Mouse (Mus musculus) stomach, embryonic 16.5 days (tissue): ENCODE results near the gene C2. TPM values are rescaled to one million over a fixed set of nuclear protein-coding genes. Genes with fewer than 3 reads are reported as not detected.
A peak's percentile ranks its signal among the peaks of the same experiment; 100 is the strongest.
"Not testable (repeated sequence)": the region's sequence is repeated elsewhere in the genome, so short reads cannot be mapped to it uniquely, and the experiment has no call there.

Source experiments
- ATAC-seq: fragments of 200-750 bp; cut with Nextera tagmentation; 2 replicates; pipeline ENCODE4 v1.8.0; 2017; ENCODE audit warnings: moderate number of reproducible peaks, moderate TSS enrichment; ENCODE audit not compliant: insufficient read depth, low FRiP score
- H3K27ac ChIP-seq: fragments of 300-500 bp; sonication (generic); 2 replicates; pipeline ENCODE4 v1.5.1; 2014; ENCODE audit warnings: low read length
- H3K27me3 ChIP-seq: fragments of 300-500 bp; sonication (generic); 2 replicates; pipeline ENCODE4 v1.6.1; 2014; ENCODE audit warnings: low read length, control low read depth, mixed read lengths; ENCODE audit not compliant: control insufficient read depth, insufficient read depth
- H3K36me3 ChIP-seq: fragments of 300-500 bp; sonication (generic); 2 replicates; pipeline ENCODE4 v1.6.1; 2014; ENCODE audit warnings: low read length; ENCODE audit not compliant: control insufficient read depth, insufficient read depth
- H3K4me1 ChIP-seq: fragments of 300-500 bp; sonication (generic); 2 replicates; pipeline ENCODE4 v1.6.1; 2014; ENCODE audit warnings: low read length, control low read depth, mixed read lengths; ENCODE audit not compliant: control insufficient read depth, insufficient read depth
- H3K4me2 ChIP-seq: fragments of 300-500 bp; sonication (generic); 2 replicates; pipeline ENCODE4 v1.6.1; 2014; ENCODE audit warnings: low read depth, low read length, mixed read lengths
- H3K4me3 ChIP-seq: fragments of 300-500 bp; sonication (generic); replicated peaks from 2 replicates; pipeline ENCODE4 v1.5.1; 2014; ENCODE audit warnings: mild to moderate bottlenecking, low read length
- H3K9ac ChIP-seq: fragments of 300-500 bp; sonication (generic); 2 replicates; pipeline ENCODE4 v1.6.1; 2014; ENCODE audit warnings: low read length
- H3K9me3 ChIP-seq: fragments of 300-500 bp; sonication (generic); replicated peaks from 2 replicates; pipeline ENCODE4 v1.6.1; 2016; ENCODE audit warnings: low read length, control low read depth; ENCODE audit not compliant: control insufficient read depth
- WGBS: fragments of 180-500 bp; shearing (Covaris S2); extraction: QIAGEN DNeasy Blood & Tissue Kit; methylation state at CpG from one replicate; pipeline ENCODE4 v1.1.7; 2014; 5-methylcytosine and 5-hydroxymethylcytosine counted together
- polyA plus RNA-seq: library from polyadenylated mRNA; unstranded; fragments of >200 nt; fragmentation: Nextera tagmentation; extraction: Ambion mirVana; gene quantifications from 2 replicates; pipeline ENCODE4 v1.2.1, GENCODE M21; 2015

The C2 gene
- polyA plus RNA-seq, 1 experiment from 2014 or later: 5.5 TPM

DNA sequence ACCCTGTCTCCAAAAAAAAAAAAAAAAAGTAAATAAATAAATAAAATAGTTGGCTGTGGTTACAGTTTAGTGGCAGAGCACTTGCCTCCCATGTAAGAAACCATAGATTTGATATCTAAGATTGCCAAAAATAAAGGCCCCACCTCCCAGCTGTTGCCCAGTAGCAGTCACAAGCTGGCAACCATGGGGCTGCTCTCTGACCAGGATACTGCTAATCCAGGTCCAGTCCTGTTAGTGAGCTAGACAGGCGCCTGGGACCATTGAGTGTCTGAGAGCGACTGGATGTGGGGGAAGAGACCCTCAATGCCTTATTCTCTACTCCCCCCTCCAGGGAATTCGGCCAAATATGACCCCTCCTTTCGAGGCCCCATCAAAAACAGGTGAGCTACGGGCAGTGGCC, 18.3 kb upstream of the C2 start:
- no peak overlapping the region for H3K4me3 ChIP-seq
- peaks cover 18% of the 10 kb centered on the region for H3K36me3 ChIP-seq
- no peaks in the 10 kb centered on the region for H3K9me3 ChIP-seq
- H3K4me2 ChIP-seq: no peak overlapping the region
- ATAC-seq: no peak
- H3K9ac ChIP-seq: no peak overlapping the region
- peaks cover 5% of the 10 kb centered on the region for H3K4me1 ChIP-seq
- H3K27me3 ChIP-seq: no peaks in the 10 kb centered on the region
- WGBS: 88% methylated on average over 5 of the region's 5 CpGs
- no peak overlapping the region for H3K27ac ChIP-seq

DNA sequence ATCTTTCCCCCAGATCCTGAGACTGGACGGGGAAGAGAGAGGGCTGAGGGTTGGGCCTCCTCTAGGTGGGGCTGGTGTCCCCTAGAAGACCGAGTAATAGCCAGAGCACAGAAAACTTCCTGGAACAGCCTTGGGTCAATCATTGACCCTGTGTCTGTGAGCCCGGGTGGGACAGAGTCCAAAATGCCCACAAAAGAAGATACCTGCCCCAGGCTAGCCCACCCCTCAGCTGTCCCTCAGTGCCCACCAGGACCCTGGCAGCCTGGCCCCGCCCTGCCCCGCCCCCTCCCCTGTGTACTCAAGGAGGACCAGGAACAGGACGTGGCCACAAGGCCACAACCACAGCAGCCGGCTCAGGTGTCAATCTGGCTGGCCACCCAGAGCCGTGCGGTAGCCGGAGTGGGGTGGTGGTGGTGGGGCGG, 17.4 kb upstream of the C2 start:
- Histone ChIP-seq H3K27me3 (no peaks in the 10 kb centered on the region), H3K36me3 (peaks cover 24% of the 10 kb centered on the region), H3K4me1 (peaks cover 5% of the 10 kb centered on the region), H3K27ac (peak overlapping the region; percentile 79; the same call in 1 of the 2 replicates), H3K9me3 (no peaks in the 10 kb centered on the region), H3K4me2 (peak overlapping the region; percentile 44), H3K4me3 (peak overlapping the region; percentile 34), H3K9ac (peak overlapping the region; percentile 62)
- ATAC-seq: peak; percentile 72; the same call in 1 of the 2 replicates
- 17% methylated on average over 11 of the region's 11 CpGs for WGBS

DNA sequence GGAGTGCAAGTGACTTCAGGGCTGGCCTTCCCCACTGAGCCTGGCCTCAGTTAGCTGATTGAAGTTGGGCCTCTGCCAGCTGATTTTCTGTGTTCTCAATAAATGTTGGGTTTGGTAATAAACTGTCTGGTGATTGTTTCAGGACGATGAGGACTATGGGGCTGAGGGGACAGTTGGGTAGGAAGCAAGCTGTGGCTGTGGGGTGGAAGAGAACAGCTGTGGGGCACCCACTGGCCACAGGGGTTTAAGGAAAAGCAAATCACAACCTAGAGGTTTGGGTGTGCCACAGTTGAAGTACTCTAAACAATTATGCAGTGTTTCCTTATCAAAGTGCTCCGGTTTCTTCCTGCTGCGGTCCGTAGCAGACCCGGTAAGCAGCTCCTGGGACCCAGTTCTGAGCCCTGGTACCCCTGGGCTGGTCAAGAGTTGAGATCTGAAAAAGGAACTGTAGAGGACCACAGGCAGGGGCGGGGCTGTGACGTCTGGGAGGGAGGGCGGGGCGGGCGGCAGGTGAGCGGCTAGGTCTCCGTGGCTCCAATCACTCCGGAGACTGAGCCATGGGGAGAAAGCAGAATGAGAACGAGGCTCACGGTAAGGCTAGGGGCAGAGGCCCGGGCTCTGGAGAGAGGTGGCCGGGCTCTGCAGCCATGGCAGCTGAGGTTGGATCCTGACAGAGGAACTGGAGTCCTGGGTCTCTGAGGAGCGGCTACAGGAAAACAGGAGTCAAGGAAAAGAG, 16.0 kb upstream of the C2 start, which contains the start of gene Slc44a4:
TSS of gene Slc44a4 (plus strand) at position 537 of the 736 bp plus-strand sequence.
- peak within 1 kb of the TSS; percentile 44 for H3K4me2 ChIP-seq
- no peaks in the 10 kb centered on the region for H3K27me3 ChIP-seq
- WGBS: 25% methylated on average over 18 of the region's 18 CpGs
- peak within 1 kb of the TSS; percentile 62 for H3K9ac ChIP-seq
- H3K36me3 ChIP-seq: peaks cover 33% of the 10 kb centered on the region
- peak within 1 kb of the TSS; percentile 79 for H3K27ac ChIP-seq
- ATAC-seq: 0 out of 2 replicates have a peak, but pooled peaks have one; percentile 30
- no peaks in the 10 kb centered on the region for H3K9me3 ChIP-seq
- H3K4me3 ChIP-seq: peak within 1 kb of the TSS; percentile 34
- H3K4me1 ChIP-seq: peaks cover 5% of the 10 kb centered on the region

DNA sequence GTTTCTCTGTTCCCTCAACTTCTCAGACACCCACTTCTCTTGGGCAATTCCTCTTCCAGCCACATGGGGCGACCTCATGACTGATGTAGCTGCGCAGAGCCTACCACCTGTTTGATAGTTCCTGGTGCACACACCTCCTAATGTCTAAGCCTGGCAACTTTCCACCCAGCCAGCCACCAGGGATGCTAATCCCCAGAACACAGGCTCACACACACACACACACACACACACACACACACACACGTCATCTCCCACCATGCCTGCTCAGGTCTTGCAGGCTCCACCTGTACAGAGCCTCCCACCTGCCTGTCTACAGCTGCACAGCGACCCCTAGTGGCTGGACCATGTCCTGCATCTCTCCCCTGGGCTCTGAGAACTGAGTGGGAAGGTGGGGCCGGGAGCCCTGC, 13.9 kb upstream of the C2 start:
- Histone ChIP-seq H3K27ac (no peak overlapping the region), H3K9me3 (no peaks in the 10 kb centered on the region), H3K4me2 (no peak overlapping the region), H3K4me3 (no peak overlapping the region), H3K27me3 (no peaks in the 10 kb centered on the region), H3K4me1 (peaks cover 5% of the 10 kb centered on the region), H3K36me3 (peaks cover 49% of the 10 kb centered on the region), H3K9ac (no peak overlapping the region)
- WGBS: 44% methylated on average over 5 of the region's 5 CpGs
- peak; percentile 47; the same call in 1 of the 2 replicates for ATAC-seq

DNA sequence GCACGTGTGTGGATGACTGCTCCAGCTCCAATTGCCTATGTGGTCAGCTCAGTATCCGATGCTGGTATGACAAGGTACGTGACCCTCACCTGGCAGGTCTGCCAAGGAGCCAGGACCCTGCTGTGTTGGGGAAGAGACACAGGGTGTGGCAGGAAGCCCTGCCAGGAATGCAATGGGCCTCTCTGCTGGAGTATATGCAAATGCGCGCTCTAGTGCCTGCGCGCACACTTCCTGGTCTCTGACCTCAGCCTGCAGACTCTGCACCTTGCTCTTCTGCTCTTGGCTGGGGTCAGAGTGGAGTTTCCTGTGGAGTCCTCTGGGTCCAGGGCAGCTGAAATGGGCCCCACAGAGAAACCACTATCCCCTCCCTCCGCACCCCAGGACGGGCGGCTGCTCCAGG, 12.9 kb upstream of the C2 start:
- H3K9ac ChIP-seq: no peak overlapping the region
- no peak overlapping the region for H3K4me2 ChIP-seq
- H3K36me3 ChIP-seq: peaks cover 58% of the 10 kb centered on the region
- H3K4me3 ChIP-seq: no peak overlapping the region
- H3K9me3 ChIP-seq: no peaks in the 10 kb centered on the region
- WGBS: 86% methylated on average over 10 of the region's 10 CpGs
- H3K27me3 ChIP-seq: no peaks in the 10 kb centered on the region
- peaks cover 5% of the 10 kb centered on the region for H3K4me1 ChIP-seq
- H3K27ac ChIP-seq: no peak overlapping the region
- ATAC-seq: no peak

DNA sequence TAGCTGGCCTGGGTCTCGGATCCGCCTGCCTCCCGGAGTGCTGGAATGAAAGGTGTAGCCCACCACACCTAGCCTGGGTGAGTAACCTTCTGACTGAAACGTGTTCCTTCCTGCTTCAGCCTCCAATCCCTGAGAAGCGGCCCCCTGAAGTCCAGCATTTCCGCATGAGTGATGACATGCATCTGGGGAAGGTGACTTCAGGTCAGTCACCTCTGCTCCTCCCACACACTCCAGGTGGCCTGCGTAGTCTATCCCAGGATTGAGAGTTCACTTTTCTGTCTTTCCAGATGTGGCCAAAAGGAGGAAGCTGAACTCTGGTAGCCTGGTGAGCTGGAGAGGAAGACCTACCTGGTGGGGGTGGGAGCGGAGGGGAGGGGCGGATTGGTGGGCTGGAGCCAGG, 4.8 kb upstream of the C2 start:
- H3K27me3 ChIP-seq: no peaks in the 10 kb centered on the region
- ATAC-seq: no peak

DNA sequence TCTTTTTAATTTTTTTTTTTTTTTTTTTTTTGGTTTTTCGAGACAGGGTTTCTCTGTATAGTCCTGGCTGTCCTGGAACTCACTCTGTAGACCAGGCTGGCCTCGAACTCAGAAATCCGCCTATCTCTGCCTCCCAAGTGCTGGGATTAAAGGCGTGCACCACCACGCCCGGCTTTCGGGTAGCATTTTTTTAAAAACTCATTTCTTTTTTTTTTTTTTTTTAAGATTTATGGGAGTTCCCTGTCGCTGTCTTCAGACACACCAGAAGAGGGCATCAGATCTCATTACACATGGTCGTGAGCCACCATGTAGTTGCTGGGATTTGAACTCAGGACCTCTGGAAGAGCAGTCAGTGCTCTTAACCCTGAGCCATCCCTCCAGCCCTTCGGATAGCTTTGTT, 3.9 kb upstream of the C2 start:
- 82% methylated on average over 9 of the region's 10 CpGs for WGBS
- not testable (repeated sequence) for H3K4me3 ChIP-seq, H3K27me3 ChIP-seq, H3K4me1 ChIP-seq, H3K9me3 ChIP-seq, ATAC-seq, H3K4me2 ChIP-seq, H3K9ac ChIP-seq, H3K27ac ChIP-seq
- peaks cover 24% of the 10 kb centered on the region for H3K36me3 ChIP-seq

More for the DNA sequence above, 4.8 kb upstream of the C2 start:
- no peak overlapping the region for H3K9ac ChIP-seq
- H3K4me1 ChIP-seq: 0 out of 2 replicates have a peak, but pooled peaks cover 3% of the 10 kb centered on the region
- WGBS: 80% methylated on average over 9 of the region's 9 CpGs
- no peak overlapping the region for H3K4me3 ChIP-seq
- no peak overlapping the region for H3K4me2 ChIP-seq
- H3K27ac ChIP-seq: no peak overlapping the region
- peaks cover 34% of the 10 kb centered on the region for H3K36me3 ChIP-seq
- H3K9me3 ChIP-seq: no peaks in the 10 kb centered on the region

DNA sequence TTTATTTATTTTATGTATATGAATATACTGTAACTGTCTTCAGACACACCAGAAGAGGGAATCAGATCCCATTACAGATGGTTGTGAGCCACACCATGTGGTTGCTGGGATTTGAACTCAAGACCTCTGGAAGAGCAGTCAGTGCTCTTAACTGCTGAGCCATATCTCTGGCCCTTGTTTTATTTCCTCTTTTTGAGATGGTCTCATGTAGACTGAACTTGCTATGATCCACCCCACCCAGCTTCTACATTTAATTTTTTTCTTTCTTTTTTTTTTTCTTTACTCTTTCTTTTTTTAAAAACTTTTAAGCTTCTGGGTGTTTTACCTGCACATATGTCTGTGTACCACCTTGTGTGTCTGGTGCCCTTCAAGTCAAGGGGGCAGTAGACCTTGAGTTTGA, 2.8 kb upstream of the C2 start:
- H3K27ac ChIP-seq, H3K9me3 ChIP-seq, H3K27me3 ChIP-seq, H3K9ac ChIP-seq, H3K4me2 ChIP-seq, H3K4me3 ChIP-seq, ATAC-seq: not testable (repeated sequence)
- Histone ChIP-seq H3K4me1 (peaks cover 15% of the 10 kb centered on the region), H3K36me3 (peaks cover 21% of the 10 kb centered on the region)

DNA sequence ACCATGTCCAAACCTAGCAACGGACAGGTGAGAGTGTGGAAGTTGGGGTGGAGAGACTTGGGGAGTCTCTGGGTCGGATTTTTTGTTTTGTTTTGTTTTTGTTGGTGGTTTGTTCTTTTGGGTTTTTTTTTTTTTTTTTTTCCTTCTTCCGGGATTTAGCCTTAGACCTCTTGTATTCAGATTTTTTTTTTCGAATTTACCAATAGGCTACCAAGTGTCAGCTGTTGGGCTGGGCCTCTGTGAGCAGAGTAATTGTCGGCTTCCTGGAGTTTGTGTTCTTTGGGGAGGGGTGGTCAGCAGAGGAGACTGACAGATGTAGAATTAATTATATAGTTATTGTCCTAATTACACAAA, 1.8 kb upstream of the C2 start:
- WGBS: 2% methylated on average over 5 of the region's 5 CpGs
- peaks cover 15% of the 10 kb centered on the region; the same call in 1 of the 2 replicates for H3K36me3 ChIP-seq
- H3K27me3 ChIP-seq: no peaks in the 10 kb centered on the region
- peak overlapping the region; percentile 99 for H3K9ac ChIP-seq
- H3K9me3 ChIP-seq: no peaks in the 10 kb centered on the region
- H3K4me1 ChIP-seq: peaks cover 19% of the 10 kb centered on the region
- peak overlapping the region; percentile 95 for H3K27ac ChIP-seq
- peak overlapping the region; percentile 84 for H3K4me2 ChIP-seq
- H3K4me3 ChIP-seq: peak overlapping the region; percentile 92
- no peak for ATAC-seq
